Mouse (Mus musculus): Measurements from ENCODE around the gene Olah.

GRCm38 (mm10) chr2:3356311-3356710, 40.7 kb downstream of the Olah start:
- TF ChIP-seq POLR2A (IDR thresholded peaks at IDR 0.05; ENCODE audit: borderline replicate concordance, extremely low read depth, low read depth, low read length): no peak
- no peak for TF ChIP-seq CTCF (IDR thresholded peaks at IDR 0.05; ENCODE audit: insufficient read depth, low read length)
